ENCODE assay signal across 20 mouse cellular contexts in genomic region chr15:31022012-31022411, GRCm38 (mm10).
A peak's percentile ranks its signal among the peaks of the same experiment; 100 is the strongest.
DNase-seq lines count a peak whose midpoint lies in the region; ATAC-seq and TF ChIP-seq lines count a peak whose summit lies in the region.
"Had no signal": no experiment of that assay in that cellular context is flagged by ENCODE, and none has a peak within 500 bp of the region (broad histone marks: within the 10 kb centered on the region; RNA-seq: fewer than 3 reads in every experiment).

No protein-coding gene starts in this region.

- TF ChIP-seq CTCF in kidney, postnatal 0 days (IDR thresholded peaks at IDR 0.05; ENCODE audit: low read depth), result no peak
- TF ChIP-seq CTCF in left cerebral cortex, adult 2 months (IDR thresholded peaks at IDR 0.05), result no peak
- TF ChIP-seq CTCF in thymus, adult 2 months (IDR thresholded peaks at IDR 0.05; ENCODE audit: borderline replicate concordance, control insufficient read depth, extremely low read depth, insufficient read depth, low read length, poor library complexity), result no peak

- no peak overlapping the region for H3K9ac ChIP-seq in forebrain, embryonic 14.5 days (ENCODE audit: low read length)
- H3K9ac ChIP-seq in kidney, postnatal 0 days (ENCODE audit: low read depth, low read length), result no peak overlapping the region
- H3K9ac ChIP-seq: heart, embryonic 13.5 days; hindbrain, embryonic 15.5 days had no signal

- no peak for ATAC-seq in forebrain, embryonic 14.5 days
- ATAC-seq in kidney, postnatal 0 days (replicated peaks; ENCODE audit: low FRiP score, low read depth), result no peak
- ATAC-seq: CD4-positive, CD25-positive, alpha-beta regulatory T cell, adult 4 months; forebrain, embryonic 16.5 days had no signal

- DNase-seq in forebrain, embryonic 14.5 days (ENCODE audit: low spot score), result peak; percentile 19
- DNase-seq in forebrain, embryonic 10.5 days (ENCODE audit: extremely low spot score, low spot score), result no peak
- peak; percentile 68 for DNase-seq in kidney, postnatal 0 days (ENCODE audit: low spot score)
- DNase-seq in kidney, postnatal 14 days, result no peak
- DNase-seq in left cerebral cortex, postnatal 25 days (ENCODE audit: low spot score in 2 of 2), result peak; percentile 26 to 34
- DNase-seq in left cerebral cortex, adult 2 months (ENCODE audit: extremely low spot score in 1 of 2, low spot score in 2 of 2), result no peak
- no peak for DNase-seq in thymus, adult 2 months
- DNase-seq: adrenal gland, postnatal 10 days; B cell, adult 2 months; cerebellum, adult 18-20 months; cerebellum, adult 9-11 months; cerebellum, postnatal 36 days; gastrocnemius, postnatal 36 days; heart, postnatal 36 days had no signal

- intact Hi-C loops in left cerebral cortex, postnatal 25 days (cut with DNase I), result no loop called here
- intact Hi-C loops in left cerebral cortex, adult 2 months (cut with DNase I), result no loop called here

- TF ChIP-seq POLR2A in thymus, adult 2 months (IDR thresholded peaks at IDR 0.05; ENCODE audit: control insufficient read depth, extremely low read depth, insufficient read depth, low read length, poor library complexity), result no peak

- 0 out of 2 replicates have a peak, but pooled peaks cover 6% of the 10 kb centered on the region for H3K36me3 ChIP-seq in forebrain, embryonic 14.5 days (ENCODE audit: control insufficient read depth, insufficient read depth, low read length)
- H3K36me3 ChIP-seq in forebrain, embryonic 10.5 days (replicated peaks), result peaks cover 2% of the 10 kb centered on the region; the same call in 1 of the 2 replicates
- no peaks in the 10 kb centered on the region for H3K36me3 ChIP-seq in kidney, postnatal 0 days (ENCODE audit: insufficient read depth, low read length)
- no peaks in the 10 kb centered on the region for H3K36me3 ChIP-seq in thymus, adult 2 months (ENCODE audit: control insufficient read depth, insufficient read depth, low read length)
- H3K36me3 ChIP-seq: embryonic facial prominence, embryonic 10.5 days; G1E; heart, embryonic 13.5 days; hindbrain, embryonic 15.5 days had no signal

- no peaks in the 10 kb centered on the region for H3K4me1 ChIP-seq in forebrain, embryonic 14.5 days (ENCODE audit: control insufficient read depth, insufficient read depth, low read length)
- H3K4me1 ChIP-seq in forebrain, embryonic 10.5 days, result peaks cover 4% of the 10 kb centered on the region; the same call in 1 of the 2 replicates
- no peaks in the 10 kb centered on the region for H3K4me1 ChIP-seq in kidney, postnatal 0 days (replicated peaks; ENCODE audit: insufficient read depth, low read length)
- H3K4me1 ChIP-seq in thymus, adult 2 months (replicated peaks; ENCODE audit: control insufficient read depth, insufficient read depth, low read length), result no peaks in the 10 kb centered on the region
- H3K4me1 ChIP-seq: embryonic facial prominence, embryonic 10.5 days; heart, embryonic 13.5 days had no signal

- H3K4me2 ChIP-seq in forebrain, embryonic 14.5 days (ENCODE audit: low read length), result no peak overlapping the region
- no peak overlapping the region for H3K4me2 ChIP-seq in kidney, postnatal 0 days (ENCODE audit: low read length)
- H3K4me2 ChIP-seq: heart, embryonic 13.5 days; hindbrain, embryonic 15.5 days had no signal

- H3K9me3 ChIP-seq in forebrain, embryonic 14.5 days (replicated peaks; ENCODE audit: control insufficient read depth, low read length), result no peaks in the 10 kb centered on the region
- H3K9me3 ChIP-seq in forebrain, embryonic 10.5 days, result no peaks in the 10 kb centered on the region
- no peaks in the 10 kb centered on the region for H3K9me3 ChIP-seq in kidney, postnatal 0 days (replicated peaks; ENCODE audit: low read length)
- H3K9me3 ChIP-seq: embryonic facial prominence, embryonic 10.5 days; G1E; heart, embryonic 13.5 days; hindbrain, embryonic 15.5 days had no signal

- no peak overlapping the region for H3K4me3 ChIP-seq in forebrain, embryonic 14.5 days (ENCODE audit: low read depth, low read length)
- H3K4me3 ChIP-seq in forebrain, embryonic 10.5 days, result no peak overlapping the region
- no peak overlapping the region for H3K4me3 ChIP-seq in kidney, postnatal 0 days (replicated peaks; ENCODE audit: low read depth, low read length)
- no peak overlapping the region for H3K4me3 ChIP-seq in left cerebral cortex, adult 2 months
- H3K4me3 ChIP-seq in thymus, adult 2 months (ENCODE audit: control insufficient read depth, insufficient read depth, low read length), result no peak overlapping the region
- H3K4me3 ChIP-seq: embryonic facial prominence, embryonic 10.5 days; heart, embryonic 13.5 days; hindbrain, embryonic 15.5 days had no signal

- H3K27me3 ChIP-seq in forebrain, embryonic 14.5 days (replicated peaks; ENCODE audit: control insufficient read depth, insufficient read depth, low read length), result no peaks in the 10 kb centered on the region
- no peaks in the 10 kb centered on the region for H3K27me3 ChIP-seq in forebrain, embryonic 10.5 days (ENCODE audit: poor library complexity, severe bottlenecking)
- H3K27me3 ChIP-seq in kidney, postnatal 0 days (ENCODE audit: insufficient read depth, low read length), result no peaks in the 10 kb centered on the region
- no peaks in the 10 kb centered on the region for H3K27me3 ChIP-seq in thymus, adult 2 months (ENCODE audit: control insufficient read depth, insufficient read depth, low read length)
- H3K27me3 ChIP-seq: heart, embryonic 13.5 days; hindbrain, embryonic 15.5 days had no signal

- WGBS in forebrain, embryonic 14.5 days, result 74% methylated on average over 1 of the region's 1 CpGs
- 76% methylated on average over 1 of the region's 1 CpGs for WGBS in forebrain, embryonic 10.5 days
- WGBS in kidney, postnatal 0 days, result 32% methylated on average over 1 of the region's 1 CpGs
- WGBS in thymus, adult 2 months, result 82% methylated on average over 1 of the region's 1 CpGs

- no peak overlapping the region for H3K27ac ChIP-seq in forebrain, embryonic 14.5 days (ENCODE audit: low read depth, low read length)
- H3K27ac ChIP-seq in forebrain, embryonic 10.5 days, result no peak overlapping the region
- no peak overlapping the region for H3K27ac ChIP-seq in kidney, postnatal 0 days
- H3K27ac ChIP-seq in left cerebral cortex, adult 2 months, result no peak overlapping the region; the same call in 1 of the 2 replicates
- H3K27ac ChIP-seq in thymus, adult 2 months (ENCODE audit: control insufficient read depth, insufficient read depth, low read length), result no peak overlapping the region
- H3K27ac ChIP-seq: embryonic facial prominence, embryonic 10.5 days; heart, embryonic 13.5 days; hindbrain, embryonic 15.5 days had no signal

Comparison
In these comparisons a context has a peak if more than half of its experiments do, and no peak if none do; other contexts are left out.
1. DNase-seq: peak in forebrain, embryonic 14.5 days (single experiment), kidney, postnatal 0 days (single experiment) and left cerebral cortex, postnatal 25 days (2 of 2); none in forebrain, embryonic 10.5 days (single experiment), kidney, postnatal 14 days (single experiment), left cerebral cortex, adult 2 months (0 of 2) and thymus, adult 2 months (single experiment).